Mouse (Mus musculus): ENCODE measurements around the gene Cd22. TPM values are rescaled to one million over a fixed set of nuclear protein-coding genes. Genes with fewer than 3 reads are reported as not detected.

Cd22 gene
- polyA plus RNA-seq, 1 experiment from 2014 or later, result 0.12 TPM

DNA sequence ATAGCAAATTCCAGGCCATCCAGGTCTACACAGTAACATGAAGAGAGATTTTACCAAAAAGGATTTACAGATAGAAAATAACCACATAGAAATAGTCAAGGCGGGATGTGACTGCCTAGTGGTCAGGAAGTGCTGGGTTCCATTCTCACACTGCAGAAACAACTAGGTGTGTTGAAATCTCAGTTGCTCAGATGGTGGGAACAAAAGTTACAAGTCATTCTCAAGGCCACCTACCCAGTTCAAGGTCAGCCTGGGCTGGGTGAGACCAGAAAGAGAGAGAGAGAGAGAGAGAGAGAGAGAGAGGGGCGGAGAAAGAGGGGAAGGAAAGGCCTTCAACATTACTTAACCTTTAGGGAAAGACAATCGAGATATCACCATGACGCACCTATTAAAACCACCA is 6.7 kb upstream of the Cd22 start:
- H3K9me3 ChIP-seq (ENCODE audit: control insufficient read depth, low read length), result no peaks in the 10 kb centered on the region

GRCm38 (mm10) chr7:30884047-30884446 is 3.9 kb upstream of the Cd22 start:
- H3K27ac ChIP-seq (ENCODE audit: low read depth), result no peak overlapping the region
- ATAC-seq (replicated peaks; ENCODE audit: low FRiP score, low TSS enrichment, low read depth), result no peak
- no peak overlapping the region for H3K4me3 ChIP-seq (ENCODE audit: low read depth, low read length)
- H3K4me2 ChIP-seq (ENCODE audit: low read length), result no peak overlapping the region
- H3K9me3 ChIP-seq (ENCODE audit: control insufficient read depth, low read length), result no peaks in the 10 kb centered on the region
- no peaks in the 10 kb centered on the region for H3K36me3 ChIP-seq (ENCODE audit: control insufficient read depth, insufficient read depth, low read length)
- DNase-seq (ENCODE audit: low spot score), result no peak
- H3K4me1 ChIP-seq (replicated peaks; ENCODE audit: control insufficient read depth, insufficient read depth, low read length), result no peaks in the 10 kb centered on the region
- H3K27me3 ChIP-seq (replicated peaks; ENCODE audit: control insufficient read depth, insufficient read depth, low read length), result no peaks in the 10 kb centered on the region
- H3K9ac ChIP-seq (ENCODE audit: low read length), result no peak overlapping the region

More for the DNA sequence above, 6.7 kb upstream of the Cd22 start:
- Histone ChIP-seq H3K27ac (ENCODE audit: low read depth) (no peak overlapping the region), H3K4me2 (ENCODE audit: low read length) (no peak overlapping the region), H3K27me3 (replicated peaks; ENCODE audit: control insufficient read depth, insufficient read depth, low read length) (no peaks in the 10 kb centered on the region), H3K4me3 (ENCODE audit: low read depth, low read length) (no peak overlapping the region), H3K36me3 (ENCODE audit: control insufficient read depth, insufficient read depth, low read length) (no peaks in the 10 kb centered on the region), H3K9ac (ENCODE audit: low read length) (no peak overlapping the region), H3K4me1 (replicated peaks; ENCODE audit: control insufficient read depth, insufficient read depth, low read length) (no peaks in the 10 kb centered on the region)
- DNase-seq (ENCODE audit: low spot score) (no peak), ATAC-seq (replicated peaks; ENCODE audit: low FRiP score, low TSS enrichment, low read depth) (no peak)
- 81% methylated on average over 4 of the region's 4 CpGs for WGBS

- Histone ChIP-seq H3K27me3 (replicated peaks; ENCODE audit: control insufficient read depth, insufficient read depth, low read length) (no peaks in the 10 kb centered on the region), H3K4me1 (replicated peaks; ENCODE audit: control insufficient read depth, insufficient read depth, low read length) (no peaks in the 10 kb centered on the region), H3K9me3 (ENCODE audit: control insufficient read depth, low read length) (no peaks in the 10 kb centered on the region), H3K9ac (ENCODE audit: low read length) (no peak overlapping the region), H3K27ac (ENCODE audit: low read depth) (no peak overlapping the region), H3K4me2 (ENCODE audit: low read length) (no peak overlapping the region), H3K4me3 (ENCODE audit: low read depth, low read length) (no peak overlapping the region), H3K36me3 (ENCODE audit: control insufficient read depth, insufficient read depth, low read length) (no peaks in the 10 kb centered on the region)
- no peak for ATAC-seq (replicated peaks; ENCODE audit: low FRiP score, low TSS enrichment, low read depth)
- DNase-seq (ENCODE audit: low spot score), result no peak
- WGBS, result 75% methylated on average over 3 of the region's 3 CpGs
Measured at GRCm38 (mm10) chr7:30881367-30881766, 1.2 kb upstream of the Cd22 start.

- Histone ChIP-seq H3K27ac (ENCODE audit: low read depth) (no peak overlapping the region), H3K27me3 (replicated peaks; ENCODE audit: control insufficient read depth, insufficient read depth, low read length) (no peaks in the 10 kb centered on the region)
Measured at GRCm38 (mm10) chr7:30878950-30879349, 1.2 kb downstream of the Cd22 start.

GRCm38 (mm10) chr7:30873083-30873482 is 7.1 kb downstream of the Cd22 start:
- Histone ChIP-seq H3K27me3 (replicated peaks; ENCODE audit: control insufficient read depth, insufficient read depth, low read length) (peaks cover 4% of the 10 kb centered on the region; the same call in 1 of the 2 replicates), H3K9me3 (ENCODE audit: control insufficient read depth, low read length) (no peaks in the 10 kb centered on the region), H3K4me2 (ENCODE audit: low read length) (no peak overlapping the region), H3K4me3 (ENCODE audit: low read depth, low read length) (no peak overlapping the region), H3K9ac (ENCODE audit: low read length) (no peak overlapping the region), H3K36me3 (ENCODE audit: control insufficient read depth, insufficient read depth, low read length) (no peaks in the 10 kb centered on the region), H3K4me1 (replicated peaks; ENCODE audit: control insufficient read depth, insufficient read depth, low read length) (no peaks in the 10 kb centered on the region), H3K27ac (ENCODE audit: low read depth) (no peak overlapping the region)
- WGBS, result 20% methylated on average over 15 of the region's 15 CpGs
- DNase-seq (ENCODE audit: low spot score), result peak; percentile 86
- no peak; the same call in 1 of the 2 replicates for ATAC-seq (replicated peaks; ENCODE audit: low FRiP score, low TSS enrichment, low read depth)

More at GRCm38 (mm10) chr7:30878950-30879349, 1.2 kb downstream of the Cd22 start:
- Histone ChIP-seq H3K4me2 (ENCODE audit: low read length) (no peak overlapping the region), H3K36me3 (ENCODE audit: control insufficient read depth, insufficient read depth, low read length) (no peaks in the 10 kb centered on the region), H3K9ac (ENCODE audit: low read length) (no peak overlapping the region), H3K9me3 (ENCODE audit: control insufficient read depth, low read length) (no peaks in the 10 kb centered on the region), H3K4me1 (replicated peaks; ENCODE audit: control insufficient read depth, insufficient read depth, low read length) (no peaks in the 10 kb centered on the region), H3K4me3 (ENCODE audit: low read depth, low read length) (no peak overlapping the region)
- WGBS, result 79% methylated on average over 6 of the region's 6 CpGs
- DNase-seq (ENCODE audit: low spot score) (no peak), ATAC-seq (replicated peaks; ENCODE audit: low FRiP score, low TSS enrichment, low read depth) (no peak)

- Histone ChIP-seq H3K4me2 (ENCODE audit: low read length) (no peak overlapping the region), H3K4me1 (replicated peaks; ENCODE audit: control insufficient read depth, insufficient read depth, low read length) (no peaks in the 10 kb centered on the region), H3K36me3 (ENCODE audit: control insufficient read depth, insufficient read depth, low read length) (no peaks in the 10 kb centered on the region), H3K4me3 (ENCODE audit: low read depth, low read length) (no peak overlapping the region), H3K9ac (ENCODE audit: low read length) (no peak overlapping the region), H3K27ac (ENCODE audit: low read depth) (no peak overlapping the region), H3K9me3 (ENCODE audit: control insufficient read depth, low read length) (no peaks in the 10 kb centered on the region), H3K27me3 (replicated peaks; ENCODE audit: control insufficient read depth, insufficient read depth, low read length) (no peaks in the 10 kb centered on the region)
- DNase-seq (ENCODE audit: low spot score), result no peak
- ATAC-seq (replicated peaks; ENCODE audit: low FRiP score, low TSS enrichment, low read depth), result no peak
- WGBS, result 72% methylated on average over 8 of the region's 8 CpGs
Measured at GRCm38 (mm10) chr7:30863386-30863785, 16.8 kb downstream of the Cd22 start.

DNA sequence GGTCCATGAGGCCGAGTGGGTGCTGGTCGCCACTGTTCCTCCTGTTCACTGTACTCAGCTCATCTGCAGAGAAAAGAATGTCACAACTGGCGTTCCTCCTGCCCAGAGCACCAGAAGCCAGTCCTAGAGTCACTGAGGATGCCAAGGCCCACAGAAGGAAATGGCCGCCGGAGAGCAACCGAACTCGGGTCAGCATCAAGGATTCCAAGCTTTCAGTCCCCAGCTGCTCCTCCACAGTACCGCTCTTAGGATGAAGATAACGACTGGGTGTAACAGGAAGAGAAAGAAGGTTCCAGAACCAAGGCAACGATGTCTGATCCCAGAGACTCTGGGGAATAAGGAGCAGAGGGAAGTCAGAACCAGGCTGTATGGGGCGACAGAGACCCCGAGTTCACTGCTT is 18.7 kb downstream of the Cd22 start, which contains the start of gene Ffar1:
Gene Ffar1 (minus strand): TSS at position 101 of the 400 bp plus-strand sequence.
- ATAC-seq (replicated peaks; ENCODE audit: low FRiP score, low TSS enrichment, low read depth), result no peak
- Histone ChIP-seq H3K27ac (ENCODE audit: low read depth) (no peak within 1 kb of the TSS), H3K36me3 (ENCODE audit: control insufficient read depth, insufficient read depth, low read length) (no peaks in the 10 kb centered on the region), H3K4me3 (ENCODE audit: low read depth, low read length) (no peak within 1 kb of the TSS), H3K4me1 (replicated peaks; ENCODE audit: control insufficient read depth, insufficient read depth, low read length) (no peaks in the 10 kb centered on the region), H3K9me3 (ENCODE audit: control insufficient read depth, low read length) (no peaks in the 10 kb centered on the region), H3K4me2 (ENCODE audit: low read length) (no peak within 1 kb of the TSS), H3K27me3 (replicated peaks; ENCODE audit: control insufficient read depth, insufficient read depth, low read length) (no peaks in the 10 kb centered on the region), H3K9ac (ENCODE audit: low read length) (no peak within 1 kb of the TSS)
- WGBS, result 84% methylated on average over 12 of the region's 12 CpGs
- DNase-seq (ENCODE audit: low spot score), result no peak

DNA sequence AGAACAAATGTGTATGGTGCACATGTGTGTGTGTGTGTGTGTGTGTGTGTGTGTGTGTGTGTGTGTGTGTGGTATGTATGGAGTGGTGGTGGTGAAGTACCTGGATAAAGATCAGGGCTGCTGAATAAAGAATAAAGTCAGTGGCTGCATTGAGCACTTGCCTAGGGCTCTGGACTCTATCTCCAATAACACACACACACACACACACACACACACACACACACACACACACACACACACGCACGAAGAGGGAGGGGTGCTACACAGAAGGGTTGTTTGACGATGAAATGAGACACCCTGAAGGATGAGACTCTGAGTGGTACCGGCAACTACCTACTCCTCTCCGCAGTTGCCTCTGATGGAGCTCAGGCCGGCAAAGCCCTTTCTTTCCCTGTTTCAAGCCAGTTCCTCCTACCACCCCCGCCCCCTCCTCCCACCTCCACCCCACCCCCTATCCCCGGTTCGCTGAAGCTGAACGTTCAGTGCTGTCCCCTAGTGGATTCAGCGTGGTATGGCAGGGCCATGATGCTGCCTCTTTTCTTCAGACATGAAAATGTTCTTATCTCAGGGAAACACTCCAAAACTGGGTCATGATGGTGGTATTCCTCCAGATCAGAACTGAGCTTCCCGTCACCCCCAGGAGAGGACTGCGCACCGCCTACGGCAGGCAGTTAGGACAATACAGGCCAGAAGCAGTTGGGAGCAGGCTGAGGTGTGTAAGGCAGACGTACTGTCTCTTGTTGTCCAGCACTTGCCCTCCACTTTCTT is 20.3 kb downstream of the Cd22 start:
- Histone ChIP-seq H3K9ac (ENCODE audit: low read length) (no peak overlapping the region), H3K4me1 (replicated peaks; ENCODE audit: control insufficient read depth, insufficient read depth, low read length) (no peaks in the 10 kb centered on the region), H3K27ac (ENCODE audit: low read depth) (no peak overlapping the region), H3K4me2 (ENCODE audit: low read length) (peak overlapping the region; percentile 40), H3K9me3 (ENCODE audit: control insufficient read depth, low read length) (no peaks in the 10 kb centered on the region), H3K4me3 (ENCODE audit: low read depth, low read length) (no peak overlapping the region), H3K27me3 (replicated peaks; ENCODE audit: control insufficient read depth, insufficient read depth, low read length) (no peaks in the 10 kb centered on the region), H3K36me3 (ENCODE audit: control insufficient read depth, insufficient read depth, low read length) (no peaks in the 10 kb centered on the region)
- WGBS, result 9% methylated on average over 15 of the region's 16 CpGs
- ATAC-seq (replicated peaks; ENCODE audit: low FRiP score, low TSS enrichment, low read depth), result peak; percentile 64
- DNase-seq (ENCODE audit: low spot score), result peak; percentile 81

DNA sequence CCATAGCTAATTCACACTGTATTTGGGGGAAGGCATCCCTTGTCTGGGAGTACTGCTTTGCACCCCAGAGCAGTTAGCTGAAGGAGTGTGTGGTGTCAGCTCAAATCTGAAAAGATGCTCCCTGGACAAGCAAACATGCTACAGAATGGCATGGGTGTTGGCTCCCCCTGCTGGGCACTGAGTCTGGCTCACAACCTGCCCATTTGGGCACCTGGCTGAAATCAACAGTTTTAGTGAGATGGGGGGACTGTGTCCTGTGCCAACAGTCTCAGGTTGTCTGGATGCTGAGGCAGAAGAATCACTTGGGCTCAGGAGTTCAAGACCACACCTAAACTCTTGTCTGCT is 20.9 kb downstream of the Cd22 start:
- no peak overlapping the region for H3K27ac ChIP-seq (ENCODE audit: low read depth)
- peak; percentile 54 for ATAC-seq (replicated peaks; ENCODE audit: low FRiP score, low TSS enrichment, low read depth)
- no peak overlapping the region for H3K4me3 ChIP-seq (ENCODE audit: low read depth, low read length)

More for the DNA sequence above, 20.9 kb downstream of the Cd22 start:
- peak; percentile 85 for DNase-seq (ENCODE audit: low spot score)
- Histone ChIP-seq H3K36me3 (ENCODE audit: control insufficient read depth, insufficient read depth, low read length) (no peaks in the 10 kb centered on the region), H3K4me1 (replicated peaks; ENCODE audit: control insufficient read depth, insufficient read depth, low read length) (no peaks in the 10 kb centered on the region), H3K9ac (ENCODE audit: low read length) (no peak overlapping the region), H3K9me3 (ENCODE audit: control insufficient read depth, low read length) (no peaks in the 10 kb centered on the region), H3K27me3 (replicated peaks; ENCODE audit: control insufficient read depth, insufficient read depth, low read length) (no peaks in the 10 kb centered on the region), H3K4me2 (ENCODE audit: low read length) (no peak overlapping the region)
